Mouse (Mus musculus): ENCODE results near the gene Try4.
"Not testable (repeated sequence)": the region's sequence is repeated elsewhere in the genome, so short reads cannot be mapped to it uniquely, and the experiment has no call there.

Gene Try4
- long read RNA-seq, experiment 1: 0 reads
- long read RNA-seq, experiment 2: 0 reads

DNA sequence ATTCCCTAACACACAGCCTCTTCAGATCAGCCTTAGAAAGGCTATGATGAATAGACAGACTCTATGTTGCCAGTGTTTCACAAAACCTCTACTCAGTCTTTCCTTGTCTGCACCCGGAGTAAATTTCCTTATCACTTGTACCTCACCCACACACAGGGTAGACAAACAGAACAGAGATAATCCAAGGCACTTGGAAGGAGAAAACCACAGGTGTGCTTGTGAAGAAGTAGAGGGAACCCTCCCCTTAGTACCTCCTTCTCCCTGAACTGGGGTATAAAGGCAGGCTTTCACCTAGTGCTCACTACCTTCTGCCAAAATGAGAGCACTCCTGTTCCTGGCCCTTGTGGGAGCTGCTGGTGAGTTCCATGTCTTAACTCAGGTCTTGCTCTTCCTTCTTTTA, at the start of gene Try4:
Try4 (plus strand) TSS at position 301 of the 400 bp plus-strand sequence.
- intact Hi-C loops (cut with DNase I): no loop called here

DNA sequence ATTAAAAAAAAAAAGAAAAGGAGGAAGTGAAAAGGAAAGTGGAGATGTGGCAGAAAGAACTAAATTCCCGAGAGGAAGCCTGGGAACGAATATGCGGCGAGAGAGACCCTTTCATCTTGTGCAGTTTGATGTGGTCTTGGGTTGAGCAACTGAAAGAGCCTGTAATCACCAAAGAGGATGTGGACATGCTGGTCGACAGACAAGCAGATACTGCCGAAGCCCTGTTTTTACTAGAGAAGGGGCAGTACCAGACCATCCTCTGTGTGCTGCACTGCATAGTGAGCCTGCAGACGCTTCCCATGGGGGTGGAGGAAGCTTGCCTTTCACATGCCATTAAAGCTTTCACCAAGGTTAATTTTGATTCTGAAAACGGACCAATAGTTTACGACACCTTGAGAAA, 48.8 kb upstream of the Try4 start:
- intact Hi-C loops (cut with DNase I): not testable (repeated sequence)

DNA sequence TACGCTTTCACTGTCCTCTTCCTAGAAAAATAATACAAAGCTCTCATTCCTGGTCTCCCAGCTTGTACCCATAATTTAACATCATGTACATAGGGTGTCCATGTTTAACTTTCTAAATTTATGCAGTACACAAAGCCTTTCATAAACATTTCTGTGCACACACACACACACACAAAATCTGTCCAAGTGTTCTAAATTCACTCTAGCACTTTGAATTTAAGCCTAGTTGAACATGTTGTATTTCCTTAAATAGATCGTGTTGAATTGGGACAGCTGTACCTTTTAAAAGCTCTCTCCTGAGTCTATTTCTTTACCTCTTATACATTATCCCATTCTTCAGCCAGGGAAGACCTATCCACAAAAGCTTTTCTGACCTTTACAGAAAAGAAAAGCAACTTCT, 45.6 kb upstream of the Try4 start:
- intact Hi-C loops (cut with DNase I): no loop called here

DNA sequence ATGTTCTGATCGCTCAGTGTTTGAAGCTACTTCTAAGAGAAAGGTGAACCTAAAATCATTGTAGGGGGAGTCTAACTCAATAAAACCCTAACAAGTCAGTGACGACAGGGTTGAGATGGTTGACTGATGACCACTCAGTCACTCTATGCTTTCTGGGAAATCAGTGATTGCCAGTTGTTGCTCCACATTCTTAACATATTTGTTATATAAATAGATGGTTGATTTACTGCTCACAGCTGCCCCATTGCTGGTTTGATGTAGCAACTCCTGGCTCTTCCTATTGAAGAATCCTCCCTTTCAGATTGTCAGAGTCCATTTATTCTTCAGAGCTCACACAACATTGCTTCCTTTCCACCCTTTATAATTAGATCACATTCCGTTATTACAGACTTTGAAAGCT, 44.6 kb upstream of the Try4 start:
- intact Hi-C loops (cut with DNase I): no loop called here

DNA sequence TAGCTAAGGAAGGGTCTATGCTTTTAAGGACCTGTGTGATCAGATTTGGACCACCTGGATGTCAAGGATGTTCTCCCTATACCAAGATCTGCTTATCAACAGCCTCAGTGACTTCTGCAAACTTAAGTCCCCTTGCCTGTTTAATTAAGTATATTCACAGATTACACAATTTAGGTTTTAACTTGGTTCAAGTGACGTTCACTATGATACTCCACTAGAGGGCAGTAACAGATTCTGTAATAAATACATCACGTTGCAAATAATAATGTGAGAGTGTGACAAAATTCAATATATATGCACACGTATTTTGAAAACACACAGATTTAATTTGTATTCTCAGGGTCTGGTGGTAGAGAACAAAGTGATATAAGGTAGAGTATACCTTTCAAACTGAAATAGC, 39.3 kb upstream of the Try4 start:
- intact Hi-C loops (cut with DNase I): loop anchor here (5.0 to 10.0 kb wide), 2 partner anchors 272 to 295 kb away; no protein-coding TSS in a partner anchor

DNA sequence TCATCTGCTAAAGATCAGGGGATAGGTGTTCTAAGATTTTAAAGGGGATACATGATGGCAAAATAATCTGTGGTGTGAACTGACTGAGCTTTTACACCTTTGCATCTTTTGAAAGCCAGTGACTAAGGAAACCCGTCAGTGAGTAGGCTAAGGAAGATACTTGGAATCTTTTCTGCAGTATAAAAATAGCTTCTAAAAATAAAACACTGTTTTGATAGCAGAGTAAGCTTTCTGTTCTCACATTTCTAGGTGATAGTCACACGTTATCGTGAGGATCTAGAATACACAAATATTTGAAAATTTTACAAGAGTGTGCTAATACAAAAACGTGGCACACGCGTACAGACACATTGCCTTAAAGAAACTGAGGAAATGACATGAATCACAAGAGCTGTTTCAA, 35.9 kb upstream of the Try4 start:
- intact Hi-C loops (cut with DNase I): loop anchor here (10.0 kb wide), 1 partner anchor 269 kb away; no protein-coding TSS in a partner anchor

DNA sequence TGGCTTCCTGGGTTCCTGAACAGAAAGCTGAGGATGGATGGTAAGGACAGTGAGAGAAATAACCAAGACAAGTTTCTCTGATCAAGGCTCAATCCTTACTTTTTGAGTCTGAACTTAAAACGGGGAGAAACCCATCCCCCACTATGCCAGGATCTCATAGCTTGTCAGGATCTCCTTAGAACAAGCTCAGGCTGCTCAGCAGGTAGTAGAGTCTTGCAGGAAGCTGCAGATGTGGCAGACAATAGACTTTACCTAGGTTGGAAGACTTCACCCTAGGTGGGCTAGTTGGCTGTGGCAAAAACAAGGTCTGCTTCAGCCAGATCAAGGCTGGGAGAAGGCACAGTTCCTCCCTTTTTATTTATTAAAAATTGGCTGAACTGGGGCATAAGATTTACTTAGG, 3.8 kb upstream of the Try4 start:
- intact Hi-C loops (cut with DNase I): no loop called here

DNA sequence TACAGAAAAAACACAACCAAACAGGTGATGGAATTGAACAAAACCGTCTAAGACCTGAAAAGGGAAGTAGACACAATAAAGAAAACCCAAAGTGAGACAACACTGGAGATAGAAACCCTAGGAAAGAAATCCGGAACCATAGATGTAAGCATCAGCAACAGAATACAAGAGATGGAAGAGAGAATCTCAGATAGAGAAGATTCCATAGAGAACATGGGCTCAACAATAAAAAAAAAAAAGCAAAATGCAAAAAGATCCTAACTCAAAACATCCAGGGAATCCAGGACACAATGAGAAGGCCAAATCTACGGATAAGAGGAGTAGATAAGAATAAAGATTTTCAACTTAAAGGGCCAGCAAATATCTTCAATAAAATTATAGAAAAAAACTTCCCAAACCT, 14.7 kb downstream of the Try4 start, which contains the start of gene Try5:
Try5 (minus strand) TSS at position 101 of the 400 bp plus-strand sequence.
- intact Hi-C loops (cut with DNase I): not testable (repeated sequence)

DNA sequence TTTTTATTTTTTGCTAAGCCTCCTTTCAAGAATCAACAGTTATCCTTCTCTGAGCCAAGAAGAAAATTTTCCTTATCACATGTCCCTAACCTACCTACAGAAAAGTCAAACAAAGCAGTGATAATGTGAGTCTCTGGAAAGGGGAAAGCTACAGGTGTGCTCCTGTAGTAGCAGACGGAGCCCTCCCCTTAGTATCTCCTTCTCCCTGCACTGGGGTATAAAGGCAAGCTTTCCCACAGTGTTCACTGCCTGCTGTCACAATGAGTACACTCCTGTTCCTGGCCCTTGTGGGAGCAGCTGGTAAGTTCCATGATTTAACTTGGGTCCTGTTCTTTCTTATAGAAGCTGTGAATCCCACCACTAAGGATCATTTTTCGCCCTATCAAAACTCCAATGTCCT, 51.9 kb downstream of the Try4 start, which contains the start of gene Try10:
Try10 (plus strand) TSS at position 174 of the 400 bp plus-strand sequence.
- intact Hi-C loops (cut with DNase I): no loop called here

Measured in adrenal gland (tissue).